Mouse (Mus musculus): ENCODE measurements around the gene Coch. TPM values are rescaled to one million over a fixed set of nuclear protein-coding genes. Genes with fewer than 3 reads are reported as not detected.

The Coch gene
- not detected for total RNA-seq (2023)

DNA sequence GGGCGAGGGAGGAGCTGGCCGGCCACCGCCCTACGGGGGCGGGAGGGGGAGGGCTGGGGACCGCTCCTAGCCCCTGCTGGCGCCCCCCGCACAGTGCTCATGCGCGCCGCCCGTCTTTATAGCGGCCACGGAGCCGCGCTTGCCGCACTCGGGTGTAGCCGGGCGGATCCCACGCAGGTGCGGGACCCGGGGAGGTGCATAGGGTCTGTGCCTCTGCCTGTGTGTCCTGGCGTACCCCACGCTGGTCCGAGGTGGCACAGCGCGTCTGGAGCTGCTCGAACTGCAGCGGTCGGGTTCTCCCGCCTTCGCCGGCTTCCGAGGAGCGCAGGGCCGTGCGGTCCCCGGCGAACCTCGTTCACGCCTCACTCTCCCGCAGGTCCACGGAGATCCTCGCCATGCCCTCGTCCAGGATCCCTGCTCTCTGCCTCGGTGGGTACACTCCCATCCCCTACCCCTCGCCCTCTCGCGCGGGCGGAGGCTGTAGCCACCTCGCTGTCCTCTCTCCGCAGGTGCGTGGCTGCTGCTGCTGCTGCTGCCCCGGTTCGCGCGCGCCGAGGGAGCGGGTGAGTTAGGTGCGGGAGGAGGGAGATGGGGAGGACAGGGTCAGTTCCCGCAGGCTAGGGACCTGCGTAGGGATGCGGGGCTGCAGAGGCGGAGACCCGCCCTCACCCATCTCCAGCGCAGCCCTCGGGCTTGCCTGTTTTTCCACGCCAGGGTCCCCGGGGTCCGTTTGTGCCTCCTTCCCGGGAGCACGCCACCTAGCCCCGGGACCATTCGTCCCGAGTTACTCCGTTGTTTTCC, at the start of gene Coch:
Coch (plus strand) TSS at position 113 of the 801 bp plus-strand sequence.

Other genes starting within 250 kb of the Coch start
- 10 to 100 TPM; 14.8 to 16.0 TPM for gene G2e3, start 245.3 kb upstream of the Coch start, total RNA-seq (2023)
- 10 to 100 TPM; 25.9 to 31.1 TPM for gene Scfd1, start 215.8 kb upstream of the Coch start, total RNA-seq (2023)
- gene Ap4s1, start 97.7 kb downstream of the Coch start, total RNA-seq (2023), result 10 to 100 TPM; 12.7 to 14.0 TPM
- gene Strn3, start 98.6 kb downstream of the Coch start, total RNA-seq (2023), result 10 to 100 TPM; 37.9 to 40.4 TPM
- gene Hectd1, start 236.2 kb downstream of the Coch start, total RNA-seq (2023), result 10 to 100 TPM; 92.8 to 96.5 TPM

Data from neutrophil, adult 59 days (primary cell).